Mouse (Mus musculus) cerebellum, adult 18-20 months (tissue): Measurements from ENCODE around the gene Olfr463.

Experiments
- DNase-seq, 2 experiments: peaks; one replicate each; pipeline ENCODE4 v3.0.0; 2021

Olfr463 gene

GRCm38 (mm10) chr11:87897287-87897686 is at the start of gene Olfr463:
Olfr463 (minus strand) TSS chr11:87897387.
- DNase-seq: no peak

- DNase-seq: no peak
Measured at GRCm38 (mm10) chr11:87935467-87935866, 38.3 kb upstream of the Olfr463 start.

GRCm38 (mm10) chr11:87933731-87934130 is 36.5 kb upstream of the Olfr463 start:
- DNase-seq: no peak

- no peak for DNase-seq
Measured at GRCm38 (mm10) chr11:87930348-87930747, 33.2 kb upstream of the Olfr463 start.

- no peak for DNase-seq
Measured at GRCm38 (mm10) chr11:87920966-87921365, 23.8 kb upstream of the Olfr463 start, which contains the start of gene Olfr464. Olfr464 (minus strand) TSS chr11:87920967.

GRCm38 (mm10) chr11:87920301-87920700 is 23.1 kb upstream of the Olfr463 start:
- DNase-seq: no peak

- DNase-seq: no peak
Measured at GRCm38 (mm10) chr11:87916005-87916404, 18.8 kb upstream of the Olfr463 start.

GRCm38 (mm10) chr11:87904331-87904730 is 7.1 kb upstream of the Olfr463 start:
- DNase-seq: no peak

GRCm38 (mm10) chr11:87892168-87892567 is 5.0 kb downstream of the Olfr463 start, which contains the start of gene Olfr462:
Olfr462 (minus strand) TSS chr11:87892268.
- DNase-seq: no peak

- DNase-seq: no peak
Measured at GRCm38 (mm10) chr11:87884856-87885255, 12.3 kb downstream of the Olfr463 start.

GRCm38 (mm10) chr11:87883493-87883892 is 13.7 kb downstream of the Olfr463 start:
- DNase-seq: no peak

GRCm38 (mm10) chr11:87881714-87882113 is 15.5 kb downstream of the Olfr463 start:
- no peak for DNase-seq

- DNase-seq: no peak
Measured at GRCm38 (mm10) chr11:87879826-87880225, 17.4 kb downstream of the Olfr463 start.

GRCm38 (mm10) chr11:87875436-87875835 is 21.8 kb downstream of the Olfr463 start, which contains the start of gene Epx:
Epx (minus strand) TSS chr11:87875536.
- no peak for DNase-seq

GRCm38 (mm10) chr11:87871766-87872165 is 25.4 kb downstream of the Olfr463 start:
- DNase-seq: no peak

- DNase-seq: no peak
Measured at GRCm38 (mm10) chr11:87870096-87870495, 27.1 kb downstream of the Olfr463 start.

GRCm38 (mm10) chr11:87866891-87867290 is 30.3 kb downstream of the Olfr463 start:
- DNase-seq: peak in 1 of 2 experiments; percentile 16

GRCm38 (mm10) chr11:87862805-87863204 is 34.4 kb downstream of the Olfr463 start:
- no peak for DNase-seq

GRCm38 (mm10) chr11:87860426-87860825 is 36.8 kb downstream of the Olfr463 start:
- DNase-seq: no peak

GRCm38 (mm10) chr11:87859273-87859672 is 37.9 kb downstream of the Olfr463 start:
- no peak for DNase-seq

GRCm38 (mm10) chr11:87854550-87854949 is 42.6 kb downstream of the Olfr463 start:
- DNase-seq: no peak

- peak in 1 of 2 experiments; percentile 6 for DNase-seq
Measured at GRCm38 (mm10) chr11:87853597-87853954, 43.6 kb downstream of the Olfr463 start.

- peak; percentile 89 to 90 for DNase-seq
Measured at GRCm38 (mm10) chr11:87852690-87853596, 44.2 kb downstream of the Olfr463 start, which contains the start of gene Mks1. Mks1 (plus strand) TSS chr11:87853215.

- DNase-seq: no peak
Measured at GRCm38 (mm10) chr11:87847884-87848283, 49.3 kb downstream of the Olfr463 start.
